Mouse (Mus musculus) midbrain, embryonic 16.5 days (tissue): ENCODE measurements around the gene Evpl. TPM values are rescaled to one million over a fixed set of nuclear protein-coding genes. Genes with fewer than 3 reads are reported as not detected.

Source experiments
- ATAC-seq: fragments of 200-750 bp; cut with Nextera tagmentation; 2 replicates; pipeline ENCODE4 v1.8.0; 2017; ENCODE audit warnings: moderate TSS enrichment
- H3K27ac ChIP-seq: fragments of 300-500 bp; sonication (generic); 2 replicates; pipeline ENCODE4 v1.5.1; 2014; ENCODE audit warnings: mild to moderate bottlenecking, low read length, mixed read lengths
- H3K27me3 ChIP-seq: fragments of 300-500 bp; sonication (generic); 2 replicates; pipeline ENCODE4 v1.6.1; 2014; ENCODE audit warnings: low read depth, low read length, mixed read lengths; ENCODE audit not compliant: control insufficient read depth, insufficient read depth
- H3K36me3 ChIP-seq: fragments of 300-500 bp; sonication (generic); 2 replicates; pipeline ENCODE4 v1.6.1; 2014; ENCODE audit warnings: mild to moderate bottlenecking, low read length, moderate library complexity, mixed read lengths; ENCODE audit not compliant: control insufficient read depth, insufficient read depth
- H3K4me1 ChIP-seq: fragments of 300-500 bp; sonication (generic); 2 replicates; pipeline ENCODE4 v1.6.1; 2014; ENCODE audit warnings: mild to moderate bottlenecking, low read length, mixed read lengths; ENCODE audit not compliant: control insufficient read depth, insufficient read depth
- H3K4me2 ChIP-seq: fragments of 300-500 bp; sonication (generic); 2 replicates; pipeline ENCODE4 v1.6.1; 2014; ENCODE audit warnings: mild to moderate bottlenecking, low read length, mixed read lengths
- H3K4me3 ChIP-seq: fragments of 300-500 bp; sonication (generic); 2 replicates; pipeline ENCODE4 v1.5.1; 2014; ENCODE audit warnings: low read depth, mild to moderate bottlenecking, low read length, moderate library complexity, mixed read lengths
- H3K9ac ChIP-seq: fragments of 300-500 bp; sonication (generic); 2 replicates; pipeline ENCODE4 v1.6.1; 2014; ENCODE audit warnings: low read depth, low read length, mixed read lengths
- H3K9me3 ChIP-seq: fragments of 300-500 bp; sonication (generic); replicated peaks from 2 replicates; pipeline ENCODE4 v1.6.1; 2014; ENCODE audit warnings: mild to moderate bottlenecking, low read length, mixed read lengths; ENCODE audit not compliant: control insufficient read depth, poor library complexity, severe bottlenecking
- WGBS: fragments of 180-500 bp; shearing (Covaris S2); extraction: QIAGEN DNeasy Blood & Tissue Kit; methylation state at CpG from one replicate; pipeline ENCODE4 v1.1.7; 2014; 5-methylcytosine and 5-hydroxymethylcytosine counted together
- polyA plus RNA-seq: library from polyadenylated mRNA; unstranded; fragments of >200 nt; fragmentation: Nextera tagmentation; extraction: Ambion mirVana; gene quantifications from 2 replicates; pipeline ENCODE4 v1.2.1, GENCODE M21; 2015

Evpl gene
- polyA plus RNA-seq, 1 experiment from 2014 or later, result 1.3 TPM

GRCm38 (mm10) chr11:116247502-116248222, 9.8 kb upstream of the Evpl start:
- Histone ChIP-seq H3K4me1 (no peaks in the 10 kb centered on the region), H3K27me3 (no peaks in the 10 kb centered on the region), H3K27ac (no peak overlapping the region), H3K4me2 (no peak overlapping the region), H3K36me3 (peaks cover 65% of the 10 kb centered on the region), H3K4me3 (no peak overlapping the region), H3K9ac (no peak overlapping the region), H3K9me3 (no peaks in the 10 kb centered on the region)
- no peak for ATAC-seq
- WGBS, result 88% methylated on average over 14 of the region's 14 CpGs

GRCm38 (mm10) chr11:116245616-116246015, 7.7 kb upstream of the Evpl start:
- ATAC-seq, result no peak
- Histone ChIP-seq H3K4me2 (no peak overlapping the region), H3K27me3 (no peaks in the 10 kb centered on the region), H3K9ac (no peak overlapping the region), H3K27ac (no peak overlapping the region), H3K4me3 (no peak overlapping the region), H3K36me3 (peaks cover 46% of the 10 kb centered on the region), H3K4me1 (no peaks in the 10 kb centered on the region), H3K9me3 (no peaks in the 10 kb centered on the region)
- 73% methylated on average over 6 of the region's 6 CpGs for WGBS

GRCm38 (mm10) chr11:116244580-116244979, 6.7 kb upstream of the Evpl start:
- H3K27me3 ChIP-seq, result no peaks in the 10 kb centered on the region
- H3K4me3 ChIP-seq, result no peak overlapping the region
- no peak overlapping the region for H3K27ac ChIP-seq
- H3K9ac ChIP-seq, result no peak overlapping the region
- H3K4me2 ChIP-seq, result no peak overlapping the region
- peaks cover 39% of the 10 kb centered on the region for H3K36me3 ChIP-seq
- no peaks in the 10 kb centered on the region for H3K9me3 ChIP-seq
- ATAC-seq, result no peak
- no peaks in the 10 kb centered on the region for H3K4me1 ChIP-seq
- WGBS, result 89% methylated on average over 8 of the region's 8 CpGs

GRCm38 (mm10) chr11:116241744-116242235, 3.9 kb upstream of the Evpl start:
- H3K9me3 ChIP-seq, result no peaks in the 10 kb centered on the region
- H3K4me2 ChIP-seq, result no peak overlapping the region
- H3K4me1 ChIP-seq, result no peaks in the 10 kb centered on the region
- H3K9ac ChIP-seq, result no peak overlapping the region
- ATAC-seq, result no peak
- H3K27ac ChIP-seq, result no peak overlapping the region
- H3K36me3 ChIP-seq, result peaks cover 24% of the 10 kb centered on the region
- WGBS, result 53% methylated on average over 12 of the region's 12 CpGs
- H3K27me3 ChIP-seq, result peaks cover 11% of the 10 kb centered on the region; the same call in 1 of the 2 replicates
- no peak overlapping the region for H3K4me3 ChIP-seq

- no peaks in the 10 kb centered on the region for H3K4me1 ChIP-seq
- no peak overlapping the region for H3K4me3 ChIP-seq
- H3K9ac ChIP-seq, result no peak overlapping the region
- no peak for ATAC-seq
- H3K4me2 ChIP-seq, result no peak overlapping the region
- 9% methylated on average over 7 of the region's 7 CpGs for WGBS
- peaks cover 5% of the 10 kb centered on the region for H3K36me3 ChIP-seq
- H3K9me3 ChIP-seq, result no peaks in the 10 kb centered on the region
- H3K27ac ChIP-seq, result no peak overlapping the region
- H3K27me3 ChIP-seq, result peaks cover 11% of the 10 kb centered on the region; the same call in 1 of the 2 replicates
Observed at GRCm38 (mm10) chr11:116239797-116240196, 1.9 kb upstream of the Evpl start.

- no peak for ATAC-seq
- no peak overlapping the region for H3K4me3 ChIP-seq
- H3K36me3 ChIP-seq, result no peaks in the 10 kb centered on the region
- no peaks in the 10 kb centered on the region for H3K4me1 ChIP-seq
- WGBS, result 85% methylated on average over 8 of the region's 8 CpGs
- H3K9me3 ChIP-seq, result no peaks in the 10 kb centered on the region
- H3K27me3 ChIP-seq, result peaks cover 11% of the 10 kb centered on the region; the same call in 1 of the 2 replicates
- H3K27ac ChIP-seq, result no peak overlapping the region
- H3K9ac ChIP-seq, result no peak overlapping the region
- H3K4me2 ChIP-seq, result no peak overlapping the region
Observed at GRCm38 (mm10) chr11:116234901-116235300, 3.0 kb downstream of the Evpl start.

GRCm38 (mm10) chr11:116232427-116232826, 5.5 kb downstream of the Evpl start:
- H3K36me3 ChIP-seq, result no peaks in the 10 kb centered on the region
- peaks cover 3% of the 10 kb centered on the region; the same call in 1 of the 2 replicates for H3K27me3 ChIP-seq
- peak overlapping the region; percentile 21; the same call in 1 of the 2 replicates for H3K9ac ChIP-seq
- H3K4me2 ChIP-seq, result peak overlapping the region; percentile 33; the same call in 1 of the 2 replicates
- WGBS, result 33% methylated on average over 17 of the region's 17 CpGs
- peak overlapping the region; percentile 2; the same call in 1 of the 2 replicates for H3K4me3 ChIP-seq
- H3K4me1 ChIP-seq, result no peaks in the 10 kb centered on the region
- no peak for ATAC-seq
- H3K9me3 ChIP-seq, result no peaks in the 10 kb centered on the region
- no peak overlapping the region for H3K27ac ChIP-seq

GRCm38 (mm10) chr11:116228699-116229098, 9.2 kb downstream of the Evpl start:
- ATAC-seq, result no peak
- H3K36me3 ChIP-seq, result no peaks in the 10 kb centered on the region
- H3K9me3 ChIP-seq, result no peaks in the 10 kb centered on the region
- no peak overlapping the region for H3K4me2 ChIP-seq
- WGBS, result 79% methylated on average over 4 of the region's 4 CpGs
- no peak overlapping the region for H3K4me3 ChIP-seq
- no peaks in the 10 kb centered on the region for H3K4me1 ChIP-seq
- H3K27ac ChIP-seq, result no peak overlapping the region
- no peak overlapping the region for H3K9ac ChIP-seq
- peaks cover 6% of the 10 kb centered on the region for H3K27me3 ChIP-seq

GRCm38 (mm10) chr11:116226414-116226813, 11.5 kb downstream of the Evpl start:
- Histone ChIP-seq H3K9ac (no peak overlapping the region), H3K27ac (no peak overlapping the region), H3K4me1 (peaks cover 7% of the 10 kb centered on the region; the same call in 1 of the 2 replicates), H3K36me3 (no peaks in the 10 kb centered on the region), H3K9me3 (peaks cover 5% of the 10 kb centered on the region; the same call in 1 of the 2 replicates), H3K4me3 (no peak overlapping the region), H3K4me2 (no peak overlapping the region), H3K27me3 (peaks cover 26% of the 10 kb centered on the region)
- WGBS, result 4% methylated on average over 2 of the region's 2 CpGs
- no peak for ATAC-seq
